Mouse (Mus musculus): ENCODE measurements around the gene Gba. TPM values are rescaled to one million over a fixed set of nuclear protein-coding genes. Genes with fewer than 3 reads are reported as not detected.
"Not testable (repeated sequence)": the region's sequence is repeated elsewhere in the genome, so short reads cannot be mapped to it uniquely, and the experiment has no call there.

The Gba gene
- polyA plus RNA-seq (2012; ENCODE audit: insufficient read depth, low replicate concordance), result 8.5 and 10.8 TPM in 2 replicates

DNA sequence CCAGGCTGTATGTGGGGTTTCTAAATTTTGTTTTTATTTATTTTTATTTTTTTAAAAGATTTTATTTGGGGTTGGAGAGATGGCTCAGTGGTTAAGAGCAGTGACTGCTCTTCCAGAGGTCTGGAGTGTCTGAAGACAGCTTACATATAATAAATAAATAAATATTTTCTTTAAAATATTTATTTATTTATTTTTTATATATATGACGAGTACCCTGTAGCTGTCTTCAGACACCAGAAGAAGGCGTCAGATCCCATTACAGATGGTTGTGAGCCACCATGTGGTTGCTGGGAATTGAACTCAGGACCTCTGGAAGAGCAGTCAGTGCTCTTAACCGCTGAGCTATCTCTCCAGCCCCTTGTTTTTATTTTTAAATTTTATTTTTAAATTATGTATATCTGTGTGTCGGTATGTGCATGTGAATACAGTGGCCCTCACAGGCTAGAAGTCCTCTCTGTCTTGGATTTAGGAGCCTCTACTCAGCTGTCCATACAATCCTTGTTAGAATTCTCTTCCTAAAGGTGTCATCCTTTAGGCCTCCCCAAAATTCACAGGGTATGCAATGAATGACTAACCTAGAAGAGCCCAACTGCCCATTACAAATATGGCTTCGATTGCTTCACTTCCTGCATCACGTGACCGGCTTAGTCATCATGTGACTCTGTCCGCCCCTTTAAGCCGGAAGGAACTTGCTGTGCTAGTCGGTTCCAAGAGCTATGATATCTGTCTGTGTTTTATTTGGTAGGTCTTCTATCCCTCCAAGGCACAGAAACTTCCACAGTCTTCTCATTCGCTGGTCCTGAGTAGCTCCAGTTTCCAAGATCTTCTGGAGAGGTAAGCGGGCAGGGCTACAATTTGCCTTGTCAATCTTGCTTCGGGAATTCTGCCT lies at the start of gene Gba:
Gene Gba, plus strand, starts transcription at position 676 of the 889 bp plus-strand sequence.
- no peaks in the 10 kb centered on the region for H3K9me3 ChIP-seq
- H3K36me3 ChIP-seq (replicated peaks; ENCODE audit: low read length), result peaks cover 38% of the 10 kb centered on the region
- no peak for TF ChIP-seq GATA1 (IDR thresholded peaks at IDR 0.05; ENCODE audit: borderline replicate concordance, low read length)
- no peak for TF ChIP-seq FLI1 (IDR thresholded peaks at IDR 0.05; ENCODE audit: low read length)
- H3K4me1 ChIP-seq, result peaks cover 24% of the 10 kb centered on the region
- peak within 1 kb of the TSS; percentile 94 for H3K4me3 ChIP-seq (replicated peaks)
- peaks cover 2% of the 10 kb centered on the region for H3K27me3 ChIP-seq (replicated peaks)

DNA sequence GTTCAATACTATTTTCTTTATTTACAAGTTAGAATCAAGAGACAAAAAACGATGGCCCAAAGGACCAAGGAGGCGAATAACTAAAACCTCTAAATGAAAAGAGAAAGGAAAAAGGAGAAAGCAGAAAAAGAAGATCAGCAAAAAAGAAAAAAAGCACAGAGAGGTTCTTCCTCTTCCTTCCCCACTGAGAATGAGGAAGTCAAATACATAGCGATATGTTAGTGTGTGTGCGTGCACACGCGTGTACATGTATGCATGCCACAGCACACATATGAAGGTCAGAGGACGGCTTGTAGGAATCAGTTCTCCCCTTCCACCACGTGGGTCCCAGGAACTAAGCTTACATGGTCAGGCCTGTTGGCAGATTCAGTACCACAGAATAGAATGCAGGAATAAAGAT lies 45.8 kb upstream of the Gba start:
- no peaks in the 10 kb centered on the region for H3K9me3 ChIP-seq
- no peak for TF ChIP-seq FLI1 (IDR thresholded peaks at IDR 0.05; ENCODE audit: low read length)
- TF ChIP-seq GATA1 (IDR thresholded peaks at IDR 0.05; ENCODE audit: borderline replicate concordance, low read length), result no peak
- peaks cover 55% of the 10 kb centered on the region for H3K27me3 ChIP-seq (replicated peaks)
- no peak overlapping the region for H3K4me3 ChIP-seq (replicated peaks)
- H3K4me1 ChIP-seq, result peaks cover 31% of the 10 kb centered on the region
- H3K36me3 ChIP-seq (replicated peaks; ENCODE audit: low read length), result no peaks in the 10 kb centered on the region

DNA sequence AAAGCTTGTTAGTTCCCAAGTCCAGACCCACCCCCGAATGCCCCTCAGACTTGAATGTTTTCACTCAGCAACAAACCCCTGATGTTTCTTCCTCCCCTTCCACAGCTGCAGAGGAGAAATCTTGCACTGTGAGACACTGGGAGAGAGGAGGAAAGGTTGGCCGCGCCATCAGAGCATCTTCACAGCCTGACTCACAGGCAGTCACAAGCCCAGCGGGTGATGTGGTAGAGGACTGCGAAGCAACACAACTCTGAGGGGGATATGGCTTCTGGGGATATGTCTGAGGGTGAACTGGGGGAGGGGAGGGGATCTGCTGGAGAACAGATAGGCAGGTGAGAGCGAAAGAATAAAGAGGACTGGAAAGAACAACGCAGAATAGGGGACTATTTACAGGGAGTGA lies 44.1 kb upstream of the Gba start:
- no peaks in the 10 kb centered on the region for H3K36me3 ChIP-seq (replicated peaks; ENCODE audit: low read length)
- peak overlapping the region; percentile 40 for H3K4me3 ChIP-seq (replicated peaks)
- no peaks in the 10 kb centered on the region for H3K9me3 ChIP-seq
- H3K4me1 ChIP-seq, result peaks cover 31% of the 10 kb centered on the region
- peaks cover 45% of the 10 kb centered on the region for H3K27me3 ChIP-seq (replicated peaks)
- TF ChIP-seq GATA1 (IDR thresholded peaks at IDR 0.05; ENCODE audit: borderline replicate concordance, low read length), result no peak
- no peak for TF ChIP-seq FLI1 (IDR thresholded peaks at IDR 0.05; ENCODE audit: low read length)

DNA sequence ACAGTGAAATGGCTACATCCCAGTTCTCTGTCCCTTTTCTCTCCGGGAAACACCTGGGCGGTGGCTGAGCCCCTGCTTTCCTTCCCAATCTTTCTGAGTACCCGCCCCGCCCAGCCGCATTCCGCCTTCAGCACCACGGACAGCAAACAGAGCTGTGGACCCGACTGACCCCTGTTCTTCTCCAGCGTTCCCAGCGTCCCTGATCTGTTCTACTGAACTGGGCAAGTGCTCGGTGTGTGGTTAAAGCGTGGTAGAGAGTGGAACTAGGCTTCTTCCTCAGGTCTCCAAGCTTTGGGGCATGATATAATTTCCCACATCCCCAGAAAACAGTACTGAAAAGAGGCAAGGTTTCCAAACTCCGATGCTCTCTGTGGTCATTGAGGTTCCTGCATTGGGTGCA lies 43.5 kb upstream of the Gba start:
- H3K4me1 ChIP-seq, result peaks cover 37% of the 10 kb centered on the region
- no peak for TF ChIP-seq GATA1 (IDR thresholded peaks at IDR 0.05; ENCODE audit: borderline replicate concordance, low read length)
- TF ChIP-seq FLI1 (IDR thresholded peaks at IDR 0.05; ENCODE audit: low read length), result no peak
- H3K27me3 ChIP-seq (replicated peaks), result peaks cover 42% of the 10 kb centered on the region
- peak overlapping the region; percentile 91 for H3K4me3 ChIP-seq (replicated peaks)
- no peaks in the 10 kb centered on the region for H3K36me3 ChIP-seq (replicated peaks; ENCODE audit: low read length)
- H3K9me3 ChIP-seq, result no peaks in the 10 kb centered on the region

DNA sequence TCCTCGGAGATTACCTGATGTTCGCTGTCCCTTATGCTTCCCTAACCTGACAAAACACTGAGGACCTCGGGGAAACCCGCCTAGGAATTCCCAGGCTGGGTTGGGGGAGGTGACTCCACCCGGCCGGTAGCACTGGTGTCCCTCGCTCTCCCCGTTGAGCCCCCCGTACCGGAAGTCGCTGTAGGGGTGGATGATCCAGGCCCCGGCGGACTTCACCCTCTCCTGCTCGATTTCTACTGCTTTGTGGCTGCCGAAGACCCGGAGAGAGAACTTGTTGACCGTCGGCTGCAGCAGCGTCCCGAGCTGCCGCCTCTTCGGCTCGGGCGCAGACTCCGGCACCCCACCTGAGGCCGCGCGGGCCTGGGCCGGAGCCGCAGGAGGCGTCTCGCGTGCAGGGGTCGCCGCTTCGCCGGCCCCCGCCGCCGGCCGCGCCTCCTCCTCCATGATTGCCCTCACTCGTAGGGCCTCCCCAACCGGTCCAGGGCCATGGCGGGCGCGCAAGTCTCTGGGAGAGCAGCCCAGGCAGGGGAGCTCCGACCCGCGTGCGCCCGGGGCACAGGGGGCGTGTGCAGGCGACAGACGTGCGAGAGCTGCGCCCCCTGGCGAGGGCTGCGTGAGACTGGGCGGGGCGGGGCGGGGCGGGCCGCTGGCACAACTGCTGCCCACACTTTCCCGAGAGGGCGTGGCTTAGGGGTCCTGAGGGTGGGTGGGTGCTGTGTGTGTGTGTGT lies 42.9 kb upstream of the Gba start, which contains the start of gene Hcn3:
Gene Hcn3, minus strand, starts transcription at position 581 of the 729 bp plus-strand sequence.
- TF ChIP-seq FLI1 (IDR thresholded peaks at IDR 0.05; ENCODE audit: low read length) (no peak), GATA1 (IDR thresholded peaks at IDR 0.05; ENCODE audit: borderline replicate concordance, low read length) (no peak)

DNA sequence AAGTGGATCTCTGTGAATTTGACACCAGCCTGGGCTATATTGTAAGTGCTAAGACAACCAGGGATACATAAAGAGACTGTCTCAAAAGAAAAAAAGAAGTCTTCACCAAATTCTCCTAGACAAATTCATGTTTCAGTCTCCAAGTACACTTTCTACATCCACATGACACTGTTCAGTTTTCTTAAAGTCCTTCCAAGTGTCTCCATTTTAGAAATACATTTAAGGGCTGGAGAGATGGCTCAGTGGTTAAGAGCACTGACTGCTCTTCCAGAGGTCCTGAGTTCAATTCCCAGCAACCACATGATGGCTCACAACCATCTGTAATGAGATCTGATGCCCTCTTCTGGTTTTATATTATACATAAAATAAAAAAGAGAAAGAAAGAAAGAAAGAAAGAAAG lies 41.5 kb upstream of the Gba start:
- not testable (repeated sequence) for H3K36me3 ChIP-seq (replicated peaks; ENCODE audit: low read length); H3K9me3 ChIP-seq; H3K4me3 ChIP-seq (replicated peaks)
- Histone ChIP-seq H3K4me1 (peaks cover 46% of the 10 kb centered on the region), H3K27me3 (replicated peaks) (peaks cover 29% of the 10 kb centered on the region)

More for the DNA sequence above, 42.9 kb upstream of the Gba start, which contains the start of gene Hcn3:
- Histone ChIP-seq H3K4me3 (replicated peaks) (peak within 1 kb of the TSS; percentile 91), H3K27me3 (replicated peaks) (peaks cover 39% of the 10 kb centered on the region), H3K9me3 (no peaks in the 10 kb centered on the region), H3K36me3 (replicated peaks; ENCODE audit: low read length) (no peaks in the 10 kb centered on the region), H3K4me1 (peaks cover 37% of the 10 kb centered on the region)

DNA sequence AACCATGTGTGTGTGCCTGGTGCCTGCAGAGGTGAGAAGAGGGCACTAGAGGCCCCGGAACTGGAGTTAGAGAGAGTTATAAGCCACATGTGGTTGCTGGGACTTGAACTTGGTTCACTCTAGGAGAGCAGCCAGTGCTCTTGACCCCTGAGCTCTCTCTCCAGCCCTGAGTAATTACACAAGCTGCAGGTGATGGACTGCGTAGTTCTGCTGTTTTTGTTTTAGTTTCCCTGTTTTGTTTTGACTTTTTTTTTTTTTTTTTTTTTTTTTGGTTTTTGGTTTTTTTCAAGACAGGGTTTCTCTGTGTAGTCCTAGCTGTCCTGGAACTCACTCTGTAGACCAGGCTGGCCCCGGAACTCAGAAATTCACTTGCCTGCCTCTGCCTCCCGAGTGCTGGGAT lies 40.9 kb upstream of the Gba start:
- Histone ChIP-seq H3K9me3 (no peaks in the 10 kb centered on the region), H3K36me3 (replicated peaks; ENCODE audit: low read length) (peaks cover 7% of the 10 kb centered on the region), H3K4me1 (peaks cover 52% of the 10 kb centered on the region), H3K4me3 (replicated peaks) (no peak overlapping the region), H3K27me3 (replicated peaks) (peaks cover 29% of the 10 kb centered on the region)
- no peak for TF ChIP-seq FLI1 (IDR thresholded peaks at IDR 0.05; ENCODE audit: low read length)
- no peak for TF ChIP-seq GATA1 (IDR thresholded peaks at IDR 0.05; ENCODE audit: borderline replicate concordance, low read length)

DNA sequence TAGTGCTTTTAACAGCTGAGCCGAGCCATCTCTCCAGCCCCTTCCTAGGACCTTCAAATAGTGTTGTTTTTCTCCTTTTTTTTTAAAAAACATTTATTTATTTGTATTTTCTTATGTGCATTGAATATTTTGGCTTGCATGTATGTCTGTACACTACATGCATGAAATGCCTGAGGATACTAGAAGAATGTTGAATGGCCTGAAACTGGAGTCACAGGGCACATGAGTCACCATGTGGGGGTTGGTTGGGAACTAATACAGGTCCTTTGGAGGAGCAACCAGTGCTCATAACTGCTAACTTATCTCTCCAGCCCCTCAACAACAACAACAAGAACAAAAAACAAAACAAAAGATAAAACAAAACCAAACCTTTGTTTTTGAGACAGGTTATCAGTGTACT lies 39.6 kb upstream of the Gba start:
- Histone ChIP-seq H3K36me3 (replicated peaks; ENCODE audit: low read length) (peaks cover 20% of the 10 kb centered on the region), H3K9me3 (no peaks in the 10 kb centered on the region), H3K4me3 (replicated peaks) (no peak overlapping the region), H3K27me3 (replicated peaks) (peaks cover 19% of the 10 kb centered on the region), H3K4me1 (peaks cover 56% of the 10 kb centered on the region)
- TF ChIP-seq FLI1 (IDR thresholded peaks at IDR 0.05; ENCODE audit: low read length) (no peak), GATA1 (IDR thresholded peaks at IDR 0.05; ENCODE audit: borderline replicate concordance, low read length) (no peak)

DNA sequence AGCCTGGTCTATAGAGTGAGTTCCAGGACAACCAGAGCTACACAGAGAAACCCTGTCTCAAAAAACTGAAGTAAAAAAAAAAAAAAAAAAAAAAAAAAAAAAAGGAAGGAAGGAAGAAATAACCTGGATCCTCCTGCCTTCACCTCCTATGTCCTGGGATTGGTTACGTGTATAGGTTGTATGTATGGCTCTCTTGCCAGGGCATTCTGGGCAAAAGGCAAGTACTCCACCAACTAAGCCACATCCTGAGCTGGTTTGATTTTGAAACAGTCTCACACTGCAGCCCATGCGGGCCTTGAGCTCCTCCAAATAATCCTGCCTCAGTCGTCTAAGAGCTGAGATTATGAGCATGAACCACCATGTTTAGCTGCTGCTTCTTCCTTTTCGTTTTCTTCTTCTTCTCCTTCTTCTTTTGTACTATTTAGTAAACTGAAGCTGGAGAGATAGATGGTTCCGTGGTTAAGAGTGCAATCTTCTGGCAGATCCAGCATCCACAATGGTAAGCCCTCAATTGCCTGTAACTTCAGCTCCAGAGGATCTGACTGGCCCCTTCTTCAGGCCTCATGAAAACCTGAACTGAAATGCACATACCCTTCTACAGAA lies 39.0 kb upstream of the Gba start:
- TF ChIP-seq FLI1 (IDR thresholded peaks at IDR 0.05; ENCODE audit: low read length) (no peak), GATA1 (IDR thresholded peaks at IDR 0.05; ENCODE audit: borderline replicate concordance, low read length) (no peak)
- peaks cover 53% of the 10 kb centered on the region for H3K4me1 ChIP-seq
- no peaks in the 10 kb centered on the region for H3K9me3 ChIP-seq
- peaks cover 26% of the 10 kb centered on the region for H3K36me3 ChIP-seq (replicated peaks; ENCODE audit: low read length)
- peak overlapping the region; percentile 93 for H3K4me3 ChIP-seq (replicated peaks)
- H3K27me3 ChIP-seq (replicated peaks), result peaks cover 13% of the 10 kb centered on the region
